Mouse (Mus musculus) ES-E14 (cell line): ENCODE data around the gene 4930415O20Rik.

Experiments used
- HCFC1 ChIP-seq: IDR thresholded peaks from 2 replicates; pipeline ENCODE4 v1.6.1; 2012; ENCODE audit warnings: low read length, inconsistent platforms, borderline replicate concordance; ENCODE audit not compliant: insufficient read depth
- ZC3H11A ChIP-seq: IDR thresholded peaks from 2 replicates; pipeline ENCODE4 v1.6.1; 2012; ENCODE audit warnings: low read depth, mild to moderate bottlenecking, inconsistent platforms, low read length, borderline replicate concordance

- TF ChIP-seq ZC3H11A (no peak), HCFC1 (no peak)
These were observed 2.5 kb downstream of the 4930415O20Rik start for GRCm38 (mm10) chr15:98573293-98573692.
